Mouse (Mus musculus) cerebellum, postnatal 36 days (tissue): Measurements from ENCODE around the gene Cenpl.
A peak's percentile ranks its signal among the peaks of the same experiment; 100 is the strongest.
"Not testable (repeated sequence)": the region's sequence is repeated elsewhere in the genome, so short reads cannot be mapped to it uniquely, and the experiment has no call there.

ENCODE experiments used
- DNase-seq, 2 experiments: peaks; one replicate each; pipeline ENCODE4 v3.0.0; 2021 to 2022; ENCODE audit warnings: mixed read lengths in 2 of 2

Cenpl gene

DNA sequence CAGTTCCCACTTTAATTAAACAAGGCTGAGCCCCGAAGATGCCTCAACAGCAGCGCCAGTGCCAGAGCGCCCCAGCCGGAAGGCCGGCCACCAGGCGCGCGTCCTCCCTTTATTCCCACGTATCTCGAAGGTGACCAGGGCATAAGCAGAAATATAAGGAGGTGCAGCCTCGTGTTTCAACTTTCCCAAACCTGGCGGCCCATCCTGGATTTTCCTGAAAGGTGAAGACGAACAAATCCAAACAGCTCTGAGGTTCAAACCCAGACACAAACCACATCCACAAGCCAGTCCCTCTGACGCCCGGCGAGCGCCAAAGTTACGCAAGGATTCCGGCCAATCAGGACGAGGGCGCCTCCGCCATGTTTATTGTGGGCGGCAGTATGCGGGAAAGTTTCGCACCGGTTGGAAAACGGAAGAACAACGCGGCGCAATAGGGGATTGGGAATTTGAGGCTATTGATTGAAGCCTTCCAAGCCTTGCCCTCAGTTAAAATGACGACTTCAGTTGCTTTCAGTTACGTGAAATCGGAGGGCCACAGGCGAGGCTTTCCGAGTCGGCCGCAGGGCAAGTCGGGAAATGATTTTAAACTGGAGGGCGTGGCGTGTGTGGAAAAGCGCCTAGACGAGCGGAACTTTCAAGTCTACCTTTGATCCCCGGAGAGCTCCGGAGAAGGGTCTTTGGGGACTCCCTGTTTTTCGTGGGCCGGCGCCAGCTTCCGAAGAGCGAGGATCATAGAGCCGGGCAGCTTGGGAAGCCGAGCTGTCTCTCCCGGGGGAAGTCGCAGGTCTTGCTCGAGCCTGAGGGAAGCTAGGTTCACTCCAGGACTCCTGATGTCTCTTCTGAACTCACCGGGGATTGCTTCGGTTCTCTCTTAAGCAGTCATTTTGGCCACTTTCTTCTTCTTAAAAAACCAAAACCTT lies at the start of gene Cenpl, which contains the start of gene Dars2:
TSS of gene Cenpl (plus strand) at position 362 of the 920 bp plus-strand sequence.
TSS of gene Dars2 (minus strand) at position 307 of the 920 bp plus-strand sequence.
- peak; percentile 96 to 97 for DNase-seq

GRCm38 (mm10) chr1:161025410-161026210 lies 44.9 kb upstream of the Cenpl start:
- no peak for DNase-seq

GRCm38 (mm10) chr1:161027196-161027595 lies 43.3 kb upstream of the Cenpl start:
- DNase-seq: no peak

DNA sequence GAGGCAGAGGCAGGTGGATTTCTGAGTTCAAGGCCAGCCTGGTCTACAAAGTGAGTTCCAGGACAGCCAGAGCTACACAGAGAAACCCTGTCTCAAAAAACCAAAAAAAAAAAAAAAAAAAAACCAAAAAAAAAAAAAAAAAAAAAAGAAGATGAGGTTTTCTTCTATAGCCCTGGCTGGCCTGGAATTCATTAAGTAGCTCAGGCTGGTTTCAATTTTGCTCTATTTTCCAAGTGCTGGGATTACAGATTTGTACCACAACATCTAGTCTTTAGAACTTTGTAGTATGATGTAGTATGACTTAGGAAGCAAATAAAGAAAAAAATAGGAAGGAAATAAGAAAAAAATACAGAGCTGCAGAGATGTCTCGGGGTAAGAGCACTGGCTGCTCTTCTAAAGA lies 42.1 kb upstream of the Cenpl start:
- DNase-seq: not testable (repeated sequence)

DNA sequence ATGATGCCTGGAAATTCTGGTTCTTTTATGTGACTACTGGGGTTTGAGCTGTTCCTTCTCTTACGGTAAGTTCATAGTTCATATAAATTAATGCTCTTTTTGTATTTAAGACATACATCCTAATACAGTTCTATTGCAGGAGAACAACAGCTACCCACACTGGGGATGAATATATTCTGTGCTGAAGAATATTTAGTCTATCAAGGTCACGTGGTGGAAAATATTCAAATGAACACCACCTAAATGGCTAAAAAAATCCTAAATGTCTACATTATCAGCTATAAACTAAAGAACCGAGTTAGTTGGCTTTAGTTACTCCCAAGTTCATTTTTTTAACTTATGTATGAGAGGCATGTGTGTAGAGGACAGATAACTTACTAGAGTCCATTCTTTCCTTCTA lies 40.5 kb upstream of the Cenpl start:
- DNase-seq: no peak

DNA sequence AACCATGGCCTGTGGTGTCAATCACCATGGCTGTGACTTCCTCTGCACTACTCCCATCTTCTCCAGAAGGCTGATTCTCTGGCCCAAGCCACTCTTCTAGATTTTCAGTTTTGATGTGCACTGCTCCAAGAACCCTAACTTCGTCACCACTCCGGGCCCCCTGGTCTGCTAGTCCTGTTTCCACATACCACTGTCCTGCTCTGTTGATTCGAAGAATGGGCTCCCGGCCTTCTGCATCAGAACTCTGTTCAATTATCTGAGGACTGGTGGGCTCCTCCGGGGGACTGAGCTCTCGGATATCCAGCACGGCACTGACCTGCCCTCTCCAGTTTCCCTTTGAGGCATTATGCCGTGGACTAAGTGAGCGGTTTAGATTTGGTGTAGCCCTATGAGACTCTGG lies 38.6 kb upstream of the Cenpl start:
- no peak for DNase-seq

DNA sequence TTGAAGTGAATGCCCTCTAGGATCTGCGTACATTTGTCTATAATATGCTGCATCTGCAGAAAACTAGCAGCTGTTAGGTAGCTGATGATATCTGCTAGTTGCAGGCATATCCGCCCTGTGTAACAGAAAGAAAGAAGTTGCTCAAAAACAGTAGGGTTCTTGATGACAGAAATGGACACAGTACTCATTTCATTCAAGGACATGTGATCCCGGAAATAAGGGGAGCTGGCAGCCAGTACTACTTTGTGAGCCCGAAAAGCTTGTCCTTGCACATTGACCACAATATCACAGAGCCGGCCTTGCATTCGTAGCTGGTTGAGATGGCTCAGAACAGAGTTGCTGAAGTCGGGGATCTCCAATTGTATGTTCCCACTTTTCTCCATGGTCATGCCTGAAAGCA lies 38.2 kb upstream of the Cenpl start:
- no peak for DNase-seq

- no peak for DNase-seq
Observed at GRCm38 (mm10) chr1:161033856-161034434, 36.6 kb upstream of the Cenpl start.

DNA sequence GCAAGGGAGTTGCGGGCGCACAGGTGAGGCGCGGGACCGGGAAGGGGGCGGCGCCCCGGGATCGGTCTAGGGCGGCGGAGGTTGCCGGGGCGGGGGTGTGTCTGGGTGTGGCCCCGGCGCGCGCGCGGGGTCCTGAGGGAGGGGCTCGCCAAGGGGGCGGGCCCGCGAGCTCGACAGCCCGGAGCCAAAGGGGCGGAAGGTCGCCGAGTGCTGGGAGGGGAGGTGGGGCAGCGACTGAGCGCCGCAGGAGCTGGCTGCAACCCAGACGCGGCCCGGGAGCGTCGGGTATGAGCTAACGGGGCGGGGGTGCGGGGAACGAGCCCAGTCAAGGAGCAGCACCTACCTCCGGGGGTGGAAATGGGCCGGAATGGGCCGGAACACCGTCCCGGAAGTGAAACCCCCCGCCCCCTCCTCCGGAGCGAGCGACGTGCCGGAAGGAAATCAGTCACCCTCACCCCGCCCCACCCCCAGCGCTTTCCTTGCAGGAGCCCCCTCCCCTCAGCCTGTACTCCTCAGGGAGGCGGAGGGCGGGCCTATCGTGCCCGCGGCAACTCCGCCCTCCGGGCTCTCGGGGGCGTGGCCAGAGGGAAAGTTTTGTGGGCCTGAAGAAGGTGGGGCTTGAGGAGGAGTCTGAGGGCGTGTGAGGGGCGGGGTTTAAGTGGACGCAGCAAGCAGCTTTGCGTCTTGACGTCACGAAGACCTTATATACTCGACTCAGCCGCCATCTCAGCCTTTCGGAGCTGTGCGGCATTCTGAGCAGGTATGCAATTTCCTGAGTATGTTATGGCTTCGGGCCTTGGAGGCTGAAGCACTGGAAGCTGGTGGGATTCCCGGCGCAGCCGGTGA lies 35.9 kb upstream of the Cenpl start, which contains the start of gene Zbtb37:
TSS of gene Zbtb37 (minus strand) at position 415 of the 846 bp plus-strand sequence.
- DNase-seq: peak; percentile 94 to 95

GRCm38 (mm10) chr1:161035281-161035785 lies 35.2 kb upstream of the Cenpl start:
- peak in 1 of 2 experiments; percentile 39 for DNase-seq

GRCm38 (mm10) chr1:161035786-161036404 lies 34.6 kb upstream of the Cenpl start:
- no peak for DNase-seq

- peak in 1 of 2 experiments; percentile 18 for DNase-seq
Observed at GRCm38 (mm10) chr1:161036411-161036841, 34.1 kb upstream of the Cenpl start.

- DNase-seq: no peak
Observed at GRCm38 (mm10) chr1:161037026-161037425, 33.5 kb upstream of the Cenpl start.

- DNase-seq: no peak
Observed at GRCm38 (mm10) chr1:161037599-161037998, 32.9 kb upstream of the Cenpl start.

DNA sequence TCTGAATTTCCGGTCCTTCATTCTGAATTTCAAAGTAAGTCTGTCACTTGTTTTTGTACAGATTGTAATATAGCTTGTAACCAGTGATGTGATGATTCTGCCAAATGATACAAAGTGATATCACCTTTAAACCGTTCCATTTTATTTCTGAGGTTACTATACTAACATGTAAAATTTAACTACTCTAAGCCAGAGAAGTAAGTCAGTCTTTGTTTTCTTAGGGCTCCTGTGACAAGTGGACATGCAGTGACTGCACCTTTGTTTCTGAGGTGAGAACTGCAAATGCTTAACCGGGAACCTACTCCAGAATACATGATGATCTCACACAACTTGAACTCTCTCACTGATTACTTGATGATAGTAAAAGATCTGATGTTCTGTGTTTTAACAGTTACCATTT lies 32.5 kb upstream of the Cenpl start:
- no peak for DNase-seq

- no peak for DNase-seq
Observed at GRCm38 (mm10) chr1:161038968-161039721, 31.4 kb upstream of the Cenpl start.

DNA sequence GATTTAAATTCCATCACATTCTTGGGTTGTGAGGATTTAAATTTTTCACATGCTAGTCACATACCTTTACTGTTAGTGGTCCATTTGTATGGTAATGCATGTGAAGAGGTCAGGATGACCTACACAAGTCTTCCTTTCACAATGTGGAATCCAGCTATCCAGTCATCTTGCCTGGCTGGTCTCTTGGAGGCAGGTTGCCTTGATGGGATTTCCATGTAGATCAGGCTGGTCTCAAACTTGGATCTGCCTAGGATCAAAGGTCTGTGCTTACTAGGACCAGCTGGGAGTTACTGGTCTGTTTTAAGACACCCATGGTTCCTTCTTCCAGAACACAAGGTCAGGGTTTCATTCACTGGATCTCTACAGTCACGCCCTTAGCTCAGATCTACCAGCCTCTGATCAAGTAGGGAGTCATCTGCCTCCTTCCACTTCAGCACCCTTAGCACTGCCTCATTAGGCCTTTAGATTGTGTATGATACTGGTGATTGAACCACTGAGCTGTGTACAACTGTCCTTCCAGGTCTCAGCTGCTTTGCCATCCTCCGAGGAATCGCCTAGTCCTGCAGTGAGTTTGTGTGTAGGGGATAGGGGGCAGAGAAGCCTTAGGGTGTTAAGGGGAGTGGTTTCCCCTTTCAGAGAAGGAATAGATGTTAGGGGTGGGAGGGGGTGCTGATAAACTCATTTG lies 30.6 kb upstream of the Cenpl start:
- no peak for DNase-seq

DNA sequence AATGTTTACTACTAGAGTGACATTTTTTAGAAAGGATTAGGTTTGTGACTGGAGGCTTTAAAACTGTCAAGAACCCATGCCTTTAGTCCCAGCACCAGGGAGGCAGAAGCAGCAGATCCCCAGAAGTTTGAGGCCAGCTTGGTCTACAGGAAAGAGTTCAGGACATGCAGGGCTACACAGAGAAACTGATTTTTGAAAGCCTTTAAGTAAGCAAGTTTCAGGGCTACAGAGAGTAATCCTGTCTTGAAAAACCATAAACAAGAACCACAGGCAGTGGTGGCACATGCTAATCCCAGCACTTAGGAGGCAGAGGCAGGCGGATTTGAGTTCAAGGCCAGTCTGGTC lies 30.1 kb upstream of the Cenpl start:
- DNase-seq: no peak

DNA sequence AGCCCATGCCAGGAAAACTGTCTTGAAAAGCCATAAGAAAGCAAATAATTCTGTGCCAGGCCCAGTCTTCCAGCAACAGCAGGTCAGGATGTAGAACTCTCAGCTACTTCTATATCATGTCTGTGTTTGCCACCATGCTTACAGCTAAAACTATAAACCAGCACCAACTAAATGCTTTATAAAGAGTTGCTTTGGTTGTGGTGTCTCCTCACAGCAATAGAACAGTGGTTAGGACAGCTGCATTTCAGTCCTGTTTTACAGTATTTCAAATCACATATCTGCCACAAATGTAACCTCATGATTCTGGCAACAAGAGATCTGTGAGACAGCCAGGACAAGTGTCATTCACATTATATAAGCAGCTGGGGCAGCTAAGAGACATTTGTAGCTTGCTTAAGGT lies 29.7 kb upstream of the Cenpl start:
- no peak for DNase-seq
